Mouse (Mus musculus): ENCODE results near the gene Ankmy1. TPM values are rescaled to one million over a fixed set of nuclear protein-coding genes. Genes with fewer than 3 reads are reported as not detected.

The Ankmy1 gene
- polyA plus RNA-seq (2011; ENCODE audit: insufficient read length, low read depth, missing spikeins): 0.25 and 0.45 TPM in 2 replicates

DNA sequence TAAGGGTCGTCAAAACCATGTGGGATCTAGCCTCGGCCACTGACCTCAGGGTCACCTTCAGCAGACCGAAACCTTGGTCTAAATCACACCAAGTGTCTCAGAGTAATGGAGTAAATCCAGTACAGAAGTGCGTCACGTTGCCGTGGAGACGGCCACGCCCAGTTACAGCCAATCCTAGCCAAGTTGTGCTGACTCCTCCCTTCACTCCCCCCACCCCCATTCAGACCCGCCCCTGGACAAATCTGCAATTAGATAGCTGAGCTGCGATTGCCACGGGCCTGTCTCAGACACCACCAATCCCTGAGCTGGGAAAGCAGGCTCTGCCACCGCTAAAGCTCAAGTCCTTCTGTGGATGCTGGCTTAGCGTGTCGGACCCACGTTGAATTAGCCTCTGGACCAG, at the start of gene Ankmy1:
TSS of gene Ankmy1 (minus strand) at position 121 of the 400 bp plus-strand sequence.
- peaks cover 11% of the 10 kb centered on the region for H3K4me1 ChIP-seq (ENCODE audit: control insufficient read depth, insufficient read depth, low read length)
- peak within 1 kb of the TSS; percentile 45; the same call in 1 of the 2 replicates for H3K27ac ChIP-seq (ENCODE audit: insufficient read depth, low read length)
- no peak within 1 kb of the TSS for H3K4me3 ChIP-seq (ENCODE audit: insufficient read depth, low read length)
- TF ChIP-seq CTCF (IDR thresholded peaks at IDR 0.05; ENCODE audit: borderline replicate concordance, insufficient read depth, low read length): no peak
- no peak for TF ChIP-seq POLR2A (IDR thresholded peaks at IDR 0.05; ENCODE audit: low read depth, low read length)

DNA sequence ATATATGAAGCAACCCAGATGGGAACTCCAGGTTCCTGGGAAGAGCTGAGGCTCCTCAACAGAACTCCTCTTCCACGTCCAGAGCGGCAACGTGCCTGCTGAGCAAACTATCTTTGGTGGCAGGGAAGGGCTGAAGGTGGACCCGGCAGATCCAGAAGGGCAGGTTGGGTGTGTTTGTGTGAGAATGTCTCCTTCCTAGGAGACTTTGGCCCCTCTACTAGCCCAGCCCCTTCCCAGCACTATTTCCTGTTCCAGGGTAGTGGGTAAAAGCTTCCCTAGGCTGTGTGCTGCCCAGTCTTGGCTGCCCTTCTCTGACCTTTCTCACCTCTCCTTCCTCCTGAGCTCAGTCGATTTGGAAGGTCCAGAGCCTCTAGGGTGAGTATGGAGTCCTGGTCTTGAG, 47.9 kb upstream of the Ankmy1 start, which contains the start of gene Gpr35:
TSS of gene Gpr35 (plus strand) at position 259 of the 400 bp plus-strand sequence.
- Histone ChIP-seq H3K27ac (ENCODE audit: insufficient read depth, low read length) (no peak within 1 kb of the TSS), H3K4me1 (ENCODE audit: control insufficient read depth, insufficient read depth, low read length) (no peaks in the 10 kb centered on the region), H3K4me3 (ENCODE audit: insufficient read depth, low read length) (no peak within 1 kb of the TSS)
- TF ChIP-seq POLR2A (IDR thresholded peaks at IDR 0.05; ENCODE audit: low read depth, low read length) (no peak), CTCF (IDR thresholded peaks at IDR 0.05; ENCODE audit: borderline replicate concordance, insufficient read depth, low read length) (no peak)

DNA sequence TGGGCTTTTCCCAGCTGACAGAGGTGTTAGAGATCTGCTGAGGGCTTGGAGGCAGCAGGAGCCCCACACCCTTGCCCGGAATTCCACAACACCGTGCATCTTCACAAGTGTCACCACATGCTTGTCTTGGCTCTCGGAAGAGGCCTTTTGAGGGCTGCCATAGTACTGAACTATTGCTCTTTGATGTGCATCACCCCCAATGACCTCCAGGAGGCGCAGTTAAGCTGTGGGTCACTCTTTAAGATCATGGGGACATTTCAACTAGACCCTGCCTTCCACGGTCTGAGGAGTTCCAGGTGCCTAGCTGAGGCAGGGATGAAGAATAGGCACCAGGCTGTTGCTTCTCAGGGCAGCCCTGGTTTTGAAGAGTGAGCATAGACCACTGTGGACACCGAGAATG, 46.7 kb upstream of the Ankmy1 start:
- Histone ChIP-seq H3K4me3 (ENCODE audit: insufficient read depth, low read length) (no peak overlapping the region), H3K4me1 (ENCODE audit: control insufficient read depth, insufficient read depth, low read length) (no peaks in the 10 kb centered on the region), H3K27ac (ENCODE audit: insufficient read depth, low read length) (no peak overlapping the region)
- TF ChIP-seq POLR2A (IDR thresholded peaks at IDR 0.05; ENCODE audit: low read depth, low read length): no peak
- TF ChIP-seq CTCF (IDR thresholded peaks at IDR 0.05; ENCODE audit: borderline replicate concordance, insufficient read depth, low read length): no peak

DNA sequence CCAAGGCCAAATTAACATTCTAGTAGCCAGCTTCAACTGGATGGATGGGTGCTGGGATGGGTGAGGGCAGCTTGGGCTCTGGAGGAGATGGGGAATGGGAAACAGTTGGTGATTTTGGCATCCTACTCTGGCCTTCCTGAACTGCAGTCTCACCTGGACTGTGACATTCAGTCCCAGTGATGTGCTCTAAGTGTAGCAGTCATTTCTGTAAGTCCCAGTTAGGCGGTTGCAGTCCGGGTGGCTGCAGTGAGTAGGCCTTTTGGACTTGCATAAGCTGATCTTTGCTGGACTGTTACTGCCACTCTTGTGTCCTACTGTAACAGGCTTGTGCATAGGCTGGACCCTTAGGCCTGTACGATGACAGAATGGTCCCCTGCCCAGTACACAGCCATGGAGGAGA, 45.3 kb upstream of the Ankmy1 start:
- no peak overlapping the region for H3K27ac ChIP-seq (ENCODE audit: insufficient read depth, low read length)
- TF ChIP-seq CTCF (IDR thresholded peaks at IDR 0.05; ENCODE audit: borderline replicate concordance, insufficient read depth, low read length) (no peak), POLR2A (IDR thresholded peaks at IDR 0.05; ENCODE audit: low read depth, low read length) (no peak)
- no peaks in the 10 kb centered on the region for H3K4me1 ChIP-seq (ENCODE audit: control insufficient read depth, insufficient read depth, low read length)
- H3K4me3 ChIP-seq (ENCODE audit: insufficient read depth, low read length): no peak overlapping the region

DNA sequence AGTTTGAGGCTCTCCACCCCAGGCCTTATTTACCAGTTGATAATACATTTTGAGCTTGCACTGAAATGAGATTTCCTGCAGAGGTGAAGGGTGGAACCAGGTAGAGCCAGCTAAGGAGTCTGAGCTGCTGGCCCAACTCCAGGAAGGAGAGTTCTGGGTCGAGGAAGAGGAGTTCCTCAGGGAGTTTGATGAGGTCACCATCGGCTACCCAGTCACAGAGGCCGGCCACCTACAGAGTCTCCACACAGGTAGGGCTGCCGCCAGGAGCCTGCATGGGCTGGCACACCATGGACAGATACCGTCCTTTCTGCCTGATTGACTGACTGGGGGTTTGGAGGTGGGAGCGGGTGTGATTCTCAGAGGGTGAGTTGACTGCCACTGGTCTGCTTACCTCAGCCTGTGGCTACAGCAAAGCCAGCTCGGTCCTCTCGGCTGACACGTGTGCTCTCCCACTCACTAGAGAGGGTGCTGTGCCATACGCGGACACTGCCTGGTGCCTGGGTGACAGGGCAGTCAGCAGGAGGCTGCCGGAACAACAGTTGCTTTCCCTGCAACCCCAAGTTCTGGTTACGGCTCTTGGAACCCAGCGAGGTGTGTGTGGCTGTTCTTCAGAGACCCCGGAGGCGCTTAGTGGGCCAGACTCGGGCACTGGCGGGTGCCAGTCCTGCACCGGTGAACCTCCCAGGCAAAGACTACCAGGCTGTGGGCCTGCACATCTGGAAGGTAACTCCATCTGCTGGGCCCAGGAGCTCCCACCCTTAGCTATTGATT, 40.7 kb upstream of the Ankmy1 start:
- TF ChIP-seq POLR2A (IDR thresholded peaks at IDR 0.05; ENCODE audit: low read depth, low read length) (no peak), CTCF (IDR thresholded peaks at IDR 0.05; ENCODE audit: borderline replicate concordance, insufficient read depth, low read length) (no peak)
- Histone ChIP-seq H3K4me1 (ENCODE audit: control insufficient read depth, insufficient read depth, low read length) (no peaks in the 10 kb centered on the region), H3K4me3 (ENCODE audit: insufficient read depth, low read length) (no peak overlapping the region), H3K27ac (ENCODE audit: insufficient read depth, low read length) (no peak overlapping the region)

DNA sequence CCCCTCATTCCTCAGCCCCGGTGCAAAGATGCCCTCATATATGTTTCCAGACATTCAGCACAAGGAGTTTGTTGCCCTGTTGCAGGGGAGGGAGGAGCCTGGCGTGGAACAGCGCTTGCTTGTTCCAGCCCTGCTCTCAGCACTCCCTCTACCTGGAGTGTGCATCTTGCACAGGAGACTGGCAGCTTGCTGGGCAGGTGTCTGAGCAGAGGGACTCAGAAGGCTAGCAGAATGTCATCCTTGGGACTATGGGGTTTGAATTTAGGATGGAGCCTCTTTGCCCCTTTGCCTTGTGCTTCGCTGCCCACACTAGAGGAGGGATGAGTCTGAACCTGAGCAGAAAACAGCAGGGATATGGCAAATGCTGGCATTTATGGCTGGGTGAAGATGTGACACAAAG, 37.0 kb upstream of the Ankmy1 start:
- TF ChIP-seq POLR2A (IDR thresholded peaks at IDR 0.05; ENCODE audit: low read depth, low read length): no peak
- no peak for TF ChIP-seq CTCF (IDR thresholded peaks at IDR 0.05; ENCODE audit: borderline replicate concordance, insufficient read depth, low read length)
- Histone ChIP-seq H3K4me3 (ENCODE audit: insufficient read depth, low read length) (no peak overlapping the region), H3K27ac (ENCODE audit: insufficient read depth, low read length) (no peak overlapping the region), H3K4me1 (ENCODE audit: control insufficient read depth, insufficient read depth, low read length) (peaks cover 4% of the 10 kb centered on the region; the same call in 1 of the 2 replicates)

DNA sequence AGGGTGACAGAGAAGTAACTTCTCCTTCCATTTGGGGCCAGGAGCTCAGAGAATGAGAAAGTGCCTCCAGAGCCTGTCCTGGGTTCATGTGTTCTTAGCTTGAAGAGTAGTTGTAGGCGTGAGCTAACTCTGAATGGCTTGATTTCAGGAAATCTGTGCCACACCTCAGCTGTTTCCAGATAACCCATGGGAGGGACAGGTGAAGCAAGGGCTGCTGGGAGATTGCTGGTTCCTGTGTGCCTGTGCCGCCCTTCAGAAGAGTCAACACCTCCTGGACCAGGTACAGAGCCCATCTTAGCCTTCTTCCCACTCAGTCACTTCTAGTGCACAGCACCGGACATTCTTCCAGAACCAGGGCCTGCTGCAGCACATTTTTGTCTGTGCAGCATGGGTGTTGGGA, 35.1 kb upstream of the Ankmy1 start:
- Histone ChIP-seq H3K4me3 (ENCODE audit: insufficient read depth, low read length) (no peak overlapping the region), H3K27ac (ENCODE audit: insufficient read depth, low read length) (no peak overlapping the region), H3K4me1 (ENCODE audit: control insufficient read depth, insufficient read depth, low read length) (peaks cover 4% of the 10 kb centered on the region; the same call in 1 of the 2 replicates)
- no peak for TF ChIP-seq CTCF (IDR thresholded peaks at IDR 0.05; ENCODE audit: borderline replicate concordance, insufficient read depth, low read length)

DNA sequence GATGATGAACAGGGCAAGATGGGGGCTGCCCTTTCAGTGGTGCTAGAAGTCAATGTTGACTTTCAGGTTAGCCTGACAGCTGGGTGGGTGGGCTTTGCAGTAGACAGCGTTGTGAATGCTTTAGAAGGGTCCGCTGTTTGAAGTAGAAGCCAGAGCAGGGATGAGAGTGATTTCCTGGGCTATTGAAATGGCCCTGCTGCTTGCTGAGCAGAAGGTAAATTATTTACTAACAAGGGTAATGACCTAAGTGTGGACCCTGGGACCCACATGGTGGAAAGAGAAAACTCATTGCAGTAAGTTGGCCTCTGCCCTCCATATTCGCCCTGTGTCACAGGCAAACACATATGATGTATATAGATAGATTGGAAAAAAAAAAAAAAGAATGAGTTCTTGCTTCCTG, 33.8 kb upstream of the Ankmy1 start:
- TF ChIP-seq POLR2A (IDR thresholded peaks at IDR 0.05; ENCODE audit: low read depth, low read length): no peak
- H3K4me3 ChIP-seq (ENCODE audit: insufficient read depth, low read length): no peak overlapping the region
- H3K27ac ChIP-seq (ENCODE audit: insufficient read depth, low read length): no peak overlapping the region
- H3K4me1 ChIP-seq (ENCODE audit: control insufficient read depth, insufficient read depth, low read length): peaks cover 4% of the 10 kb centered on the region; the same call in 1 of the 2 replicates

DNA sequence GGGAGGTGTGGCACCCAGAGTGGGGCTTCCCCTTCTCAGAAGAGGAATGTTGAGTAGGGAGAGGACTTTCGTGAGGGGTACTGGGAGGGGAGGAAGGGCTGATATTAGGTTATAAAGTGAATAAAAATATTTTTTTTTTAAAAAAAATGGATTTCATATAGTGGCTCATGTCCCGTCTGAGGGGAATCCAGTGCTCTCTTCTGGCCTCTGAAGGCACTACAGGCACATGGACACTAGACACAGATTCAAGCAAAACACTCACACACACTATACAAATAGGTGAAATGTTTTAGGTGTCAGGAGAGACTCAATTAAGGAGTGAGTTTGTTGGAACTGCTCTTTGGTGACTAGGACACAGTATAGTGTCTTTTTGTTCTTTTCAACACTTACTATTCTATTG, 33.3 kb upstream of the Ankmy1 start:
- H3K4me3 ChIP-seq (ENCODE audit: insufficient read depth, low read length): peak overlapping the region; percentile 73

More for the DNA sequence above, 33.3 kb upstream of the Ankmy1 start:
- Histone ChIP-seq H3K4me1 (ENCODE audit: control insufficient read depth, insufficient read depth, low read length) (peaks cover 4% of the 10 kb centered on the region; the same call in 1 of the 2 replicates), H3K27ac (ENCODE audit: insufficient read depth, low read length) (no peak overlapping the region)
- TF ChIP-seq CTCF (IDR thresholded peaks at IDR 0.05; ENCODE audit: borderline replicate concordance, insufficient read depth, low read length) (no peak), POLR2A (IDR thresholded peaks at IDR 0.05; ENCODE audit: low read depth, low read length) (no peak)

Data from embryonic fibroblast, embryonic 13.5 days (primary cell).